Mouse (Mus musculus) layer of hippocampus, adult 9-10 months (tissue): ENCODE measurements around the gene Dera.

ENCODE experiments used
- DNase-seq: peaks from one replicate; pipeline ENCODE4 v3.0.0; 2022; ENCODE audit warnings: low spot score

Gene Dera

DNA sequence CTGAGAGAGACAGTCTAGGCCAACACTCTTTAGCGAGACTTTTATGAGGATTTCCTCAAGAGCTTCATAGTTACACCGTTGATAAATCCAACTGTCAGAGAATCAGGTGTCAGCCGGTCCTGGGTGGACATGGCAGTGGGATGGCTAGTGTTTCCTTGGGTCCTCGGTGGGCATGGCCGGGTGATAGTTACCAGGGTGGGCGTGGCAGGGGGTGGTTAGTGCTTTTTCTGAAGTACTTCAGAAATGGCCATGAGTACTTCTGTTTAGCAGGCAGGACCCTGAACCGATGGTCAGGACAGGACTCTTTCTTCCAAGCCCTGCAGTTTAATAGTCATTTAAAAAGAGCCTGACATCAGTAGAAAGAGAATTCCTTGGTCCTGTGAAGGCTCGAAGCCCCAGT is 52.5 kb downstream of the Dera start:
- no peak for DNase-seq

DNA sequence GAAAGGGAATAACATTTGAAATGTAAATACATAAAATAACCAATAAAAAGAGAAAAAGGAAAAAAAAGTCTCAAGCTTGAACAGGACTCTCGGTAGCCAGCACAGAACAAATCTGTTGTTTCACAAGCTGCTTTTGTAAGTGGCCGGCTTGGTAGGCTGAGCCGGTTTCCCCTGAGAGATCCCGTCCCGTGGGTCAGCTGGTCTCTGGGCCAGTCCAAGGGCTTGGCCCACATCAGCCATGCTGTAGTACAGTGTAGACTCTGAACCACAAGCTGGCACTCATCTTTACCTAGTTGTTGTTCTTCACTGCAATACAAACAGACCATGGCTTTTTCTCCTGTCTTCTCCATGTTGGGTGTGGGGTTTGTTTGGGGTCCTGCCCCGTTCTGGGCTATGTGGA is 53.0 kb downstream of the Dera start:
- no peak for DNase-seq

- DNase-seq = no peak
These were observed 54.4 kb downstream of the Dera start for GRCm38 (mm10) chr6:137808706-137809105.

DNA sequence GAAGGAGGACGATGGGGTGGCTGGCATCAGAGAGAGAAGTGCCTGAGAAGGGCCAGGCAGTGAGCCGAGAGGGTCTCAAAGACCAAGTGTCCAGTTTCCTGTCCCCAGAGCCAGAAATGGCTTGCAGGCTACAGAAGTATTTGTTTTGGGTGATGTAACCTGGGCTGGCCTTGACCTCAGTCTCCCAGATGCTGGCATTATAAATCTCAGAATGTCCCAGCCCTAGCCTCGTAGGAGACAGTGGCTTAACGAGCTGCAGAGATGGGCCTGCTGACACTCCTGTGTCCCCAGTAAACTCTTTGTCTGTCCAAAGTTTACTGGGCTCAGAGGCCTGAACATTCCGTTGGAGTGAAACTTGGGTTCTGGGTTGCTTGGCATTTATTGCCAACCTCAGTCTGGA is 55.8 kb downstream of the Dera start:
- no peak for DNase-seq

DNA sequence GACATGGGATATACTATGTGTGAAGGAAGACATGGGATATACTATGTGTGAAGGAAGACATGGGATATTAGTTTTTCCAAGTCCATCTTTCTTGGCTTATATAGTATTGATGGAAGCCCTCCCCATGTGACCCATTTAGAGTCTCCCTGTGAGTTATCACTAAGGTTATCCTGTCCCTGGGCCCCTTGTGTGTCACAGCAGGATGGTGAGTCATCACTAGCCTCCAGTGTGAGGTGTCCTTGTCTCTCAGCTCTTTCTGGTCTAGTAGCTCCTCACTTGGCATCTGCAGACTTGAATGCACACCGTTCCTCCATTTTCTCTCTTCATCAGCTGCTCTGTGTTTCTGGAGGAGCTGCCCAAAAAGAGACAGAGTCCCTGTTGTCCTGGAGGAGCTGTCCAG is 59.7 kb downstream of the Dera start:
- DNase-seq = no peak

GRCm38 (mm10) chr6:137816508-137816907 is 62.2 kb downstream of the Dera start:
- DNase-seq = no peak

DNA sequence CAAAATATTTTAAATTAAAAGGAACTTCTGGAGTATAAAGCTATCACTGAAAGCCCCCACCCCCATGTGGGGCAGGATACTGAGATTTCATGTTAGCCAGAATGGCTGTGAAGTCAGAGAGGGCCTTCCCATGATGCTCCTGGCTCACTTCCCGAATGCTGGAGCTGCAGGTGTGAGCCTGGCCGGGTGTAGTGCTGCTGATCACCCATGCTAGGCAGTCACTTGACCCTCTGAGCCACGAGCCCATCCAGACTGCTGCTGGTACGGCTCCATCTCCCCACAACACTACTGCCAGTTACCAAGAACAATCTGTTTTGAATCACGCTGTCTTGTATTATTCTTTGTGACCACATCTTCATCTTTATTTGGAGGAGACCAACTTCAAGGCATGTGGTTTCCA is 68.2 kb downstream of the Dera start:
- DNase-seq = no peak

- no peak for DNase-seq
These were observed 70.0 kb downstream of the Dera start for GRCm38 (mm10) chr6:137824046-137825021.

- DNase-seq = no peak
These were observed 70.8 kb downstream of the Dera start for GRCm38 (mm10) chr6:137825022-137825613.

DNA sequence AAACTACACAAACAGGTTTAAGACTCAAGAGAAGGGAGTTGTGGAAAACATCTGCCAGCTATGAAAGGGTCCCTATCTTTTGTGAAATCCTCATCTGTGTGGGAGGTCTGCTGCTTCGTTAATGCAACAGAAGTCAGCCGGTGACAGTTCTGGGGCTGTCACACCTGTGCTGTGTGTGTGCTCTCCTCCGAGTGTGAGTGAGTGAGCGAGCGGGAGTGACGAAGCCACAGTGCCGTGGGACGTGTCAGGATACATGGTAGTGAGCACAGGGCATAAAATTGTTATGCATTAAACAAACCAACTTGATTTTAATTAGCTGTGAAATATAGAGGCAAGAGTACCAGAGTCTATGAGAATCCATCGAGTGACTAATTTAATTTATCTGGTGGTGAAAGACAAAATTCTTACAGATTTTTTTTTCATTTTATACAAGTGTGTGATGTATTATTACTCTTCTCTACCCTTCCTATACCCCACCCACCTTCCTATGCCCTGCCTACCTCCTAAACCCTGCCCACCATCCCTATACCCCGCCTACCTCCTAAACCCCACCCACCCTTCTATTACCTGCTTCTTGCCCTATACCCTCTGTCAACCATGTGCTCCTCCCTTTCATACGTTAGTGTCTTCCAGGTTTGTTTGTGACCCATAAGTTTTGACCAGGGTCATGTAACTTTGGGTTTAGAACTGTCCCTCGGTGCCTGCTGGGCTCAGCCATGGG is 74.9 kb downstream of the Dera start:
- no peak for DNase-seq

DNA sequence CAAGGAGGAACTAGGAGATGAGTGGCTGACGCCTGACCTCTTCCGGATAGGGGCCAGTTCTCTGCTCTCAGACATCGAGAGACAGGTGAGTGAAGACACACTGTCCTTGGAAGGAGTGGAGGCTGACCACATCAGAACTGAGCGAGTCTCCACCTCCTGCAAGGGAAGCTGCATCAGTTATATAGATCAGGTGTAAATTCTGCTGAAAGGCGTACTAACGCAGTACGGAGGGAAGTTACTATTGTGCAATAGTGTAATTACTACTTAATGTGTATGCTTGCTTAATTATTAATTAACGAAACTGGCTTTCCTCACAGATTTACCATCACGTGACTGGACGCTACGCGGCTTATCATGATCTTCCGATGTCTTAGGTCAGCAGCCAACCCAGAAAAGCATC is 82.5 kb downstream of the Dera start:
- no peak for DNase-seq

- DNase-seq = no peak
These were observed 89.0 kb downstream of the Dera start for GRCm38 (mm10) chr6:137843337-137843736.

- no peak for DNase-seq
These were observed 103.2 kb downstream of the Dera start for GRCm38 (mm10) chr6:137857198-137858194.

DNA sequence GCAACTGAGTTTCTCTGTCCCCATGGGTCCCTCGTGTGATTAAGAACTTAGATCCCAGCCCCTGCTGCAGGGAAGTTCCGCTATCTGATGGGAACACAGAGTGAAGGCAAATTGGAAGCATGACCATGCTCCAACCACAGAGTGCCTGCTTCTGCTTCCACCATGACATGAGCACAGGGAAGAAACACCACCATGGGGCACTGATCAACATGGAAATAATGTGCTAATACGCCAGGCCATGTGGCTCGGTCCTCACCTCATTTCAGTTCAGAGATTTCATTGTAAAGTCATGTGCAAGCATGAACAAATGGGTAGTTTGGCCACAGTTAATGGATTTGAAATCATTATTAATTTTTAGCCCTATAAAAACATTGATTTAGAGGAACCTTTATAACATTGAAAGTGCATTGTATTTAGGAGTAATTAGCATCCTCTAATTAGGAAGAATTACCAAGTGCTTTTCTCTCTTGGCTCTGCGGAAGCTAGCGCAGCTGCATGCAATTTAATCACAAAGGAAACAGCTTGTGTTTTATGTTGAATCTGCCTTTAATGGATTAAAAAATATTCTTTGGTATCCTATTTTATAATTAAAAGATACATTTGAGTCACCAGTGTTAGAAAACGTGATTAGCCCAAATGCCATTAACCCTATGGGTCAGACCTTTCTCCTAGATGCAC is 115.7 kb downstream of the Dera start:
- DNase-seq = no peak

DNA sequence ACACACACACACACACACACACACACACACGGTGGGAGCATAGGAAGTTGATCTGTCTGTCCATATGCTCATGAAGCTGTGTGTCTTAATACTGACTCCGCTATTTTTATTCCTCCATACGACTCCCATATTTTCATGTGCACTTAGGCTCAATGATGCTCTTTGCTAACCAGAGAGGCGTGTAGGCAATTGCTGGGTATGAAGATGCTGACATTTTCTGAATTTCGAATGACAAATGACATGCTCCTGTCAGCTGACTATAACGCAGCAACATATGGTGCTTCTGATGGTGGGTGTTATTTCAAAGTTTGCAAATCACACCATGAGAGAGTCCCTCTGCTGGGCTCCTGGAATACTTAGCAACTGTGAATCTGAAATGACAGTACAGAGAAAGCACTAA is 116.3 kb downstream of the Dera start:
- peak; percentile 56 for DNase-seq

DNA sequence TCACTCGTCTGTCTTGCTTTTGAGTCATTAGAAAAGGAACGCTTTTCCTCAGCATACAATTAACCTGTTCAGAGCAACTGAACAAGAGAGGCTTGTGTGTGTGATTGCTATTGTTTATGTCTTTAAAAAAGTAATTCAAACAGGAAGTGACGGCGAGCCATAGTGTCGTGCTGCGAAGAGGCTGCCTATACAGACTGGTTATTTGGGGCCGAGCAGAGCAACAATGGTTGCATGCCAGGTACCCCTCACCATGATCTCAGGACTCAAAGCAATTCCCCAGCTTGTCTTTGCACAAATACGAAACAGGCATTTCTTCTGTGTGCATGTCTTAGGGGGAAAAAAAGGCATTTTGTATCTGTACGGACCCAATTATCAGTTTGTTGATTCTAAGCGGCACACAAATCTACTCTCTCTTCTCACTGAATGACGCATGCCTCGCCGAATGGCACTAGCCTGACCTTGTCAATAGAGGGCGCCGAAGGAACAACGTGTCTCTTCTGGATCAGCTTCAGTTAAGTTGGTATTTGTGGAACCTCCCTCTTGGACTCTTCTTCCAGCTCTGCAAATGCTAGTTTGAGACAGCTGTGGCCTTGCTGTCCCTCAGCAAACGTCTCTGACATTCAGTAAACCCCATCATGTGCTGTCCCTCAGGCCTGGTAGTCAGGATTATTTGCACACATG is 117.8 kb downstream of the Dera start:
- peak; percentile 71 for DNase-seq

- DNase-seq = no peak
These were observed 120.3 kb downstream of the Dera start for GRCm38 (mm10) chr6:137874471-137875244.

DNA sequence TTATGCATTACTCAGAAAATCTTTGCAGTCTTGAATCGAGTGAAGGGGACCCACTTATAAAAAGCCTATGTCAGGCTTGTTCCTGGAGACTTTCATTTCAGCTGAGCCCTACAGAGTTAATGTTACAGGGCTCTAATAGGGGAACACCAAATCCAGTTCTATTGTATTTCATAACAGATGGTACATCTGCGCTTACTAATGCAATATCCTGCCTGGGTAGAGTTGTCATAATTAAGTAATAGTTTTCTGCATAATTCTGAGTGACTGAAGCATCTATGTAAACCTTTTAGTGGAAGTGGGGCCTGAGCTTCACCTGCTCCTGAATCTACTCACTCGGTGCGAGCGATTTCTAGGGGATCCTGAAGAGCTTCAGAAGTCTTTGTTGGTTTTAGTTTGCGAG is 131.3 kb downstream of the Dera start:
- DNase-seq = no peak

- DNase-seq = no peak
These were observed 132.0 kb downstream of the Dera start for GRCm38 (mm10) chr6:137886210-137886979.
